In the genomic region with DNA sequence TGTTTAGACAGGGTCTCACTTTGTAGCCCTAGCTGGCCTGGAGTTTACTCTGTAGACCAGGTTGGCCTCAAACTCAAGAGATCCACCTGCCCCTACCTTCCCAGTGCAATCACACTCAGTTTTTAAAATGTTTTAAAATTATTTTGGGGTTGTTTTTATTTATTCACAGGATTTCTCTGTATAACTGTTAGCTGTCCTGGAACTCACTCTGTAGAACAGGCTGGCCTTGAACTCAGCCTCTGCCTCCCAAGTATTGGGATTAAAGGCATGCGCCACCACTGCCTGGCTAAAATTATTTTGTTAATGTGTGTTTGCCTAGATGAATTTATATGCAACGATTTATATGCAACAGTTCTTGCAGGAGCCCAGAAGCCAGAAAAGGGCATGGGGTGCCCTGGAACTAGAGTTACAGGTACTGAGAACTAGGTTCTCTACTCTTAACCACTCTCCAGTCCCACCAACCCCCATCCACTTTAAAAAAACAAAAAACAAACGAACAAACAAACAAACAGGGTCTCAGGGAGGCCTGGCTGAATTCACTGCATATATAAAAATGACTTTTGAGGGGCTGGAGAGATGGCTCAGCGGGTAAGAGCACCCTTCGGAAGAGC, we compare ENCODE assay signal across 8 mouse cellular contexts. TPM values are rescaled to one million over a fixed set of nuclear protein-coding genes. Genes with fewer than 3 reads are reported as not detected.
A peak's percentile ranks its signal among the peaks of the same experiment; 100 is the strongest.
DNase-seq lines count a peak whose midpoint lies in the region; ATAC-seq and TF ChIP-seq lines count a peak whose summit lies in the region.

No protein-coding gene starts in this region.

- H3K4me1 ChIP-seq in forebrain, embryonic 14.5 days (ENCODE audit: control insufficient read depth, insufficient read depth, low read length), result peaks cover 5% of the 10 kb centered on the region; the same call in 1 of the 2 replicates
- H3K4me1 ChIP-seq in liver, embryonic 13.5 days (replicated peaks), result peaks cover 26% of the 10 kb centered on the region

- H3K9me3 ChIP-seq in forebrain, embryonic 14.5 days (replicated peaks; ENCODE audit: control insufficient read depth, low read length), result no peaks in the 10 kb centered on the region
- no peaks in the 10 kb centered on the region for H3K9me3 ChIP-seq in liver, embryonic 13.5 days (replicated peaks)

- ATAC-seq in forebrain, embryonic 14.5 days, result no peak
- no peak for ATAC-seq in liver, embryonic 13.5 days (ENCODE audit: low read depth)
- no peak for ATAC-seq in inflammation-experienced regulatory T-cells, adult 6 months

- H3K27me3 ChIP-seq in forebrain, embryonic 14.5 days (replicated peaks; ENCODE audit: control insufficient read depth, insufficient read depth, low read length), result no peaks in the 10 kb centered on the region
- H3K27me3 ChIP-seq in liver, embryonic 13.5 days, result peaks cover 8% of the 10 kb centered on the region

- DNase-seq in gastrocnemius, adult 2 months, result no peak
- no peak for DNase-seq in gastrocnemius, postnatal 25 days
- peak; percentile 82 for DNase-seq in 3T3-L1 (ENCODE audit: low read depth, low spot score)
- no peak for DNase-seq in forebrain, embryonic 14.5 days (ENCODE audit: low spot score)
- DNase-seq in liver, embryonic 13.5 days, result no peak
- no peak for DNase-seq in thymus, postnatal 4 days
- no peak for DNase-seq in natural killer cell, adult 2 months (ENCODE audit: low spot score in 2 of 2)

- intact Hi-C loops in gastrocnemius, adult 2 months (cut with DNase I), result no loop called here

- no peak overlapping the region for H3K9ac ChIP-seq in forebrain, embryonic 14.5 days (ENCODE audit: low read length)
- no peak overlapping the region for H3K9ac ChIP-seq in liver, embryonic 13.5 days

- WGBS in forebrain, embryonic 14.5 days, result 66% methylated on average over 5 of the region's 5 CpGs
- 62% methylated on average over 5 of the region's 5 CpGs for WGBS in liver, embryonic 13.5 days (ENCODE audit: insufficient replicate concordance)

- no peak for TF ChIP-seq CTCF in gastrocnemius, adult 2 months (IDR thresholded peaks at IDR 0.05)

- peak overlapping the region; percentile 57; the same call in 1 of the 2 replicates for H3K4me3 ChIP-seq in gastrocnemius, adult 2 months
- peak overlapping the region; percentile 16; the same call in 1 of the 2 replicates for H3K4me3 ChIP-seq in forebrain, embryonic 14.5 days (ENCODE audit: low read depth, low read length)
- H3K4me3 ChIP-seq in liver, embryonic 13.5 days (replicated peaks), result no peak overlapping the region

- H3K27ac ChIP-seq in gastrocnemius, adult 2 months, result peak overlapping the region; percentile 48
- no peak overlapping the region; the same call in 1 of the 2 replicates for H3K27ac ChIP-seq in forebrain, embryonic 14.5 days (ENCODE audit: low read depth, low read length)
- H3K27ac ChIP-seq in liver, embryonic 13.5 days, result peak overlapping the region; percentile 45

- peaks cover 23% of the 10 kb centered on the region for H3K36me3 ChIP-seq in forebrain, embryonic 14.5 days (ENCODE audit: control insufficient read depth, insufficient read depth, low read length)
- H3K36me3 ChIP-seq in liver, embryonic 13.5 days, result peaks cover 17% of the 10 kb centered on the region

- peak overlapping the region; percentile 56 for H3K4me2 ChIP-seq in forebrain, embryonic 14.5 days (ENCODE audit: low read length)
- no peak overlapping the region for H3K4me2 ChIP-seq in liver, embryonic 13.5 days

RNA-seq across cellular contexts. Expression of a gene that starts 3.9 kb away (rescaled TPM):
- total RNA-seq in gastrocnemius, adult 2 months (2021), result 100 to 1,000 TPM; 201 to 262 TPM
- 100 to 1,000 TPM; 236 to 249 TPM for total RNA-seq in gastrocnemius, postnatal 25 days (2021)
- 3,852 and 3,863 TPM in 2 replicates for polyA plus RNA-seq in forebrain, embryonic 14.5 days (2014; fragmentation: Nextera tagmentation; extraction: Ambion mirVana)
- polyA plus RNA-seq in liver, embryonic 13.5 days (2015; fragmentation: Nextera tagmentation; extraction: Ambion mirVana), result 712 and 750 TPM in 2 replicates
- 1,000 to 10,000 TPM; 2,239 to 4,634 (median 2,897) TPM for polyA plus RNA-seq in inflammation-experienced regulatory T-cells, adult 6 months (2017; shearing (Covaris generic))

RNA-seq across cellular contexts. Expression of a gene that starts 16.9 kb away (rescaled TPM):
- total RNA-seq in gastrocnemius, adult 2 months (2021), result under 1 TPM in 1 of 2 experiments, not detected in 1; 0.87 TPM
- under 1 TPM; 0.29 to 0.31 TPM for total RNA-seq in gastrocnemius, postnatal 25 days (2021)
- polyA plus RNA-seq in forebrain, embryonic 14.5 days (2014; fragmentation: Nextera tagmentation; extraction: Ambion mirVana), result 0.75 and 1.4 TPM in 2 replicates
- polyA plus RNA-seq in liver, embryonic 13.5 days (2015; fragmentation: Nextera tagmentation; extraction: Ambion mirVana), result not detected in 2 replicates
- polyA plus RNA-seq in inflammation-experienced regulatory T-cells, adult 6 months (2017; shearing (Covaris generic)), result under 1 TPM in 1 of 3 experiments, not detected in 2; 0.98 TPM

RNA-seq across cellular contexts. Expression of a gene that starts 34.1 kb away (rescaled TPM):
- total RNA-seq in gastrocnemius, adult 2 months (2021), result 10 to 100 TPM; 18.5 to 18.8 TPM
- 10 to 100 TPM; 14.0 to 16.5 TPM for total RNA-seq in gastrocnemius, postnatal 25 days (2021)
- 51.7 and 71.1 TPM in 2 replicates for polyA plus RNA-seq in forebrain, embryonic 14.5 days (2014; fragmentation: Nextera tagmentation; extraction: Ambion mirVana)
- 7.8 and 8.7 TPM in 2 replicates for polyA plus RNA-seq in liver, embryonic 13.5 days (2015; fragmentation: Nextera tagmentation; extraction: Ambion mirVana)
- 10 to 100 TPM; 15.9 to 23.1 (median 17.9) TPM for polyA plus RNA-seq in inflammation-experienced regulatory T-cells, adult 6 months (2017; shearing (Covaris generic))
